Mouse (Mus musculus): ENCODE results near the gene Abcd2.

DNA sequence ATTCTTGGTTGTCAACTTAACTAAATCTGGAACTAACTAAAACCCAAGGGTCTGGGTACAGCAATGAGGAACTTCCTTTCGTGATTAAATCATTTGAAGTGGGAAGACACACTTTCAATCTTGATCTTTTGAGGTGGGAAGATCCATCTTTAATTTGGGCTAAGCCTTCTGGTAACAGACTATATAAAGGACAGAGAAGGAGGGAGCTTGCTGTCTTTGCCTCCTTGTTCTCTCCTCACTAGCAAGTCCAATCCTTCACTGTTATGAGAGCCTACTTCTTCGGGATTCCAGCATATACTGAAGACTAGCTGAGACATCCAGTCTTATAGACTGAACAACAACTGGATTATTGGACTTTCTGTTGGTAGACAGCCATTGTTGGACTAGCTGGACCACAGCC, 28.1 kb downstream of the Abcd2 start:
- no peak for TF ChIP-seq CTCF (IDR thresholded peaks at IDR 0.05; ENCODE audit: extremely low read depth, insufficient read length, insufficient replicate concordance, low read depth, low read length)
- TF ChIP-seq POLR2A (IDR thresholded peaks at IDR 0.05; ENCODE audit: low read depth, low read length): no peak
